Mouse (Mus musculus): Measurements from ENCODE around the gene Oaz1.
"Not testable (repeated sequence)": the region's sequence is repeated elsewhere in the genome, so short reads cannot be mapped to it uniquely, and the experiment has no call there.

The Oaz1 gene

GRCm38 (mm10) chr10:80823847-80824643 lies 2.4 kb upstream of the Oaz1 start:
- DNase-seq (ENCODE audit: low read depth): peak; percentile 32

GRCm38 (mm10) chr10:80824827-80825226 lies 1.6 kb upstream of the Oaz1 start:
- DNase-seq (ENCODE audit: low read depth): no peak

GRCm38 (mm10) chr10:80827063-80827869 lies 810 bp downstream of the Oaz1 start:
- DNase-seq (ENCODE audit: low read depth): no peak

- no peak for DNase-seq (ENCODE audit: low read depth)
These were observed 1.5 kb downstream of the Oaz1 start for GRCm38 (mm10) chr10:80827870-80828420.

DNA sequence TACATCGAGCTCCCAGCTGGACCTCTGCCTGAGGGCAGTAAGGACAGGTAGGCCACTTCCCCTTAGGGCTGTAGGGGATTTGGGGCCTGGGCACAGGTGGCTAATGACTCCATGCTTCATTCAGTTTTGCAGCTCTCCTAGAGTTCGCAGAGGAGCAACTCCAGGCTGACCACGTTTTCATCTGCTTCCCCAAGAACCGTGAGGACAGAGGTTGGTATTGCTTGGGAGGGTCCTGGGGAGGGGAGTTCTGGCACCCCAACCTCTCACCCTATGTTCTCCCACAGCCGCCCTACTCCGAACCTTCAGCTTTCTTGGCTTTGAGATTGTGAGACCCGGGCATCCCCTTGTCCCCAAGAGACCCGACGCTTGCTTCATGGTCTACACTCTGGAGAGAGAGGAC lies 2.1 kb downstream of the Oaz1 start:
- not testable (repeated sequence) for DNase-seq (ENCODE audit: low read depth)

GRCm38 (mm10) chr10:80829359-80830278 lies 3.2 kb downstream of the Oaz1 start:
- no peak for DNase-seq (ENCODE audit: low read depth)

DNA sequence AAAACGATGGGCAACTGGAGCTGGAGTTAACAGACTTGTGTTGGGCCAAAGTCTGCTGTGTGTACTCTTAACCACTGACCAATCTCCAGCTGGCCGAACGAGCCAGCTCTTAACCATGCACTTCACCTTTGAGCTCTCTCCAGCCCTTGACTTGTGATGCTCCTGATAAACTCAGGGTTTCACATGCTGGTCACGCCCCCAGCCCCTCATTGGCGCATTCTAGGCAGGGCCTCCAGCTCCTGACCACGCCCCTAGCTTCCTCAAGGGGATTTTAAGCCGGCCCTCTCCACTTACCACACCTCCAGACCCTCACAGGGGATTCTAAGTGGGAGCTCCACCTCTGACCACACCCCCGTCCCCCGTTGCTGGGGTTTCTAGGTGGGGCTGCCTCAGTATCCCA lies 4.7 kb downstream of the Oaz1 start:
- DNase-seq (ENCODE audit: low read depth): peak; percentile 61

DNA sequence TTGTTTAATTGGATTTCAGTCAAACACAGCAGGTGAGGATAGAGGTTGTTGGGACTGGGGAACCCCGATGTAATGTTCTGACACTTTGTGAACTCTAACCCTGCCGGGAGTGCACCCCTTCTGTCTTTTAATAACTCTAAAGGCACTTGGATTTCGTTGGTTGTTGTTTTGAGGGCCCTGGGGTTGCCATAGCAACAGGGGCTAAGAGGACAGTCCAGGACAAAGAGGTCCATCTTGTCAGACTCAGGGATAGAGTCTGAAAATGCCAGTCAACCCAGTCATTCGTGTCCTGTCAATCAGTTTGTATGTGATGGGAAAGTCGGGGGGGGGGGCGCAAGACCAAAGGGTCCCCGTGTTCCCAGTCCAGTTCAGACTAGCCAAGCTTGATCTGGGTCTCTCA lies 6.4 kb downstream of the Oaz1 start:
- no peak for DNase-seq (ENCODE audit: low read depth)

DNA sequence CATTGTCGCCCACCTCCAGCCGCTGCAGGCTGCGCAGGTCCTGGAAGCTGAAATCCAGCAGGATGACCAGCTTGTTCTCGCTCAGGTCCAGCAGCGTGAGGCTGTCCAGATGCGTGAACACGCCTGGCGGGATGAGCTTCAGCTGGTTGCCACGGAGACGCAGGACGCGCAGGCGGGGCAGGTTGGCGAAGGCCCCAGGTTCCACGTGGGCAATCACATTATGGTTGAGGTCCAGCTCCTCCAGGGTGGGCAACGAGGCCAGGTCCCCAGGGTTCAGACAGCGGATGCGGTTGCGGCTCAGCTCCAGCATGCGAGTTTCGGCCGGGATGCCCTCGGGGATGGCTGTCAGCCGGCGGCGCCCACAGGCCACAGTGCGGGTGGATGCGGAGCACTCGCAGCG lies 9.2 kb downstream of the Oaz1 start:
- no peak for DNase-seq (ENCODE audit: low read depth)

DNA sequence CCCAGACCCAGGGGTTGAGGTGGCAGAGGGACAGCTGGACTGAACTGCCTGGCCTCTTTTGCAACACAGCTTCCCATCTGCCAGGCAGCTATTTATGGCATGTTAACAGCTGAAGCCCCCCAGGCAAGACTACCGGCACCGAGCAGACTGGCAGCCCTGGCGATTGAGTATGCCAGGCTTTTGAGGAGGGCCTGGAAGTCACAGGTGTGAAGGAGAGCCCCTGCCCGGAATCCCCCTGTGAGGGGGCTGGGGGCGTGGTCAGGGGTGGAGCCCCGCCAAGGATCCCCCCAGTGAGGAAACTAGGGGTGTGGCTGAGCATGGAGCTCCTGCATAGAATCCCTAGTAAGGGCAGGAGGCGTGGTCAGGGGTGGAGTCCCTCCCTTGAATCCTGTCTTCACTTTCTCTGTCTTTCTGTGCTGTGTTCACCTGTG lies 10.5 kb downstream of the Oaz1 start:
- no peak for DNase-seq (ENCODE audit: low read depth)

GRCm38 (mm10) chr10:80837827-80838226 lies 11.4 kb downstream of the Oaz1 start:
- no peak for DNase-seq (ENCODE audit: low read depth)

- peak; percentile 48 for DNase-seq (ENCODE audit: low read depth)
These were observed 12.0 kb downstream of the Oaz1 start for GRCm38 (mm10) chr10:80838346-80838912.

- DNase-seq (ENCODE audit: low read depth): no peak
These were observed 13.4 kb downstream of the Oaz1 start for GRCm38 (mm10) chr10:80839848-80840247.

GRCm38 (mm10) chr10:80841685-80842084 lies 15.2 kb downstream of the Oaz1 start:
- no peak for DNase-seq (ENCODE audit: low read depth)

GRCm38 (mm10) chr10:80842334-80842733 lies 15.9 kb downstream of the Oaz1 start:
- no peak for DNase-seq (ENCODE audit: low read depth)

- DNase-seq (ENCODE audit: low read depth): no peak
These were observed 16.9 kb downstream of the Oaz1 start for GRCm38 (mm10) chr10:80843087-80843930.

DNA sequence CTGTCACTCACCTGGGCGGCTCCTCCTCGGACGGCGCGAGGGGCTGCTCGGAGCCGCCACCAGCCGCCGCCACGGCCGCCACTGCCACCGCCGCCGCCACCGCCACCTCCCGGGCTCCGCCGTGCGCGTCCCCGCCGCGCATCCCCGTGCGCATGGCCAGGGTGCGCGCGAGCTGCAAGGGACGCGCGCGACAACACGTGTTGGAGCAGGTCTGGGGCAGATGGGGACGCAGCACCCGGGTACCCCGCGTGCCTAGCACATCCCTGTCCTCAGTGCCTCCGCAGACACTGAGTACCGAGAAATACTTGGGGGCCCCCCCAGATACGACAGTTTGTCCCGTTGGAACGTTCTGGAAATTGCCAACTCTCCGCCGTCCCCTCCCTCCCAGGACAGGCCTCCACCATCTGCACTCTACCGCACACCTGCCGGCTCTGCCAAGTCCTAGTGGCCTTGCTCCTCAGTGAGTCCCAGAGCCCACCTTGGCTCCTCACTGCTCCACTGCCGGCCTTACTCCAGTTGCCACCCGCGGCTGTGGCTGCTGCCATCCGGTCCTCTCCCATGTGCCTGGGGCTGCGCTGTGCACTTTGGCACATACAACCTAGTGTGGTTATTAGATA lies 17.6 kb downstream of the Oaz1 start, which contains the start of gene Lingo3:
Gene Lingo3, minus strand, starts transcription at position 109 of the 617 bp plus-strand sequence.
- DNase-seq (ENCODE audit: low read depth): no peak

DNA sequence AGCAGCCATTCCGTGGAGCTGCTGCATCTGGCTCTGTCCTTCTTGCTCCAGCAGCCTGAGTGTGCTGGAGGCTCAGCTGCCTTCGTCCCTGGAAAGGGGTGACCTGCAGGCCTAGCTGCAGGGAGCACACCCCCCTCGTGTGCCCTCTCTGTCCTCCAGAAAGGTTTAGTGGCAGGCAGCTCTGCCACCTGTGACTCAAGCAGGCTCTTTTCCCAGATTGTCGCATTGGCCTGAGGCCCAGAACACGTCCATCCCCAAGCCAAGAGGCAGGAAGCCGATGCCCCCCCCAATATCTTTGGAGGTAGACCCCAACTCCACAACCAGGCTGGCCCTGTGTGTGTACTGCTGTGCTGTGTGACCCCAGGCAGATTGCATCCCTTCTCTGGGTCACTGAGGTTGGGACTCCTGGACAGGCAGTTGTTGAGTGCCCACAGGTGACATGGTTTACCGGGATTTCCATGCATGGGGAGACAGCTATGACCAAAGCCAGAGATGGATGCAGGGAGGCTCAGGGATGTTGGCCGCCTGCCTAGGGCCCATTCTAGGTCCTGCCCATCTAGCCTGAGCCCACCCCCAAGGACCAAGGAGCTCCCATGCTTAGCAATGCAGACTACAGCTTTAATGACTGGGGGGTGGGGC lies 18.7 kb downstream of the Oaz1 start:
- no peak for DNase-seq (ENCODE audit: low read depth)

DNA sequence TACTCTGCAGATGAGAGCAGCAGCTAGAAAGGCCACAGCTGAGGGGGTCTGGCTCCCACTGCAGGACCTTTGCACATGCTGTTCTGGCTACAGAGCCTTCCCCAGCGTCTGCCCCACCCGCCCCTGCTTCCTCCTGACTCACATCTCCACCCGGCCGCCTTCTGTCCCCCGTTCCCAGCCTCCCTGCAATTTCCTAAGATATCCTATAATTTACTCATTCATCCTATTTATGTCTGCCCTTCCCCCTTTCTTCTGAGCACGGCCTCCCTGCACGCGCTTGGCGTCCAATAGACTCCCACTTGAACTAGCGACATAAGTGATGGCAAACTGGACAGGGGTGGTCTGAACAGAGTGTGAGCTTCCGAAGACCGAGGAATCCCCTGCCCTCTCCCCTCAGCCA lies 19.3 kb downstream of the Oaz1 start:
- DNase-seq (ENCODE audit: low read depth): no peak

All from NIH3T3 (cell line).